Mouse (Mus musculus): ENCODE data around the gene Etfa.

The Etfa gene

GRCm38 (mm10) chr9:55512027-55512543 is at the start of gene Etfa:
Gene Etfa, minus strand, starts transcription at chr9:55512243.
- DNase-seq (ENCODE audit: low spot score): peak; percentile 98

- DNase-seq (ENCODE audit: low spot score): no peak
These were observed 48.9 kb upstream of the Etfa start for GRCm38 (mm10) chr9:55560960-55561359.

GRCm38 (mm10) chr9:55554986-55555385 is 42.9 kb upstream of the Etfa start:
- no peak for DNase-seq (ENCODE audit: low spot score)

- DNase-seq (ENCODE audit: low spot score): peak; percentile 48
These were observed 37.4 kb upstream of the Etfa start for GRCm38 (mm10) chr9:55549302-55549890.

GRCm38 (mm10) chr9:55548871-55549270 is 36.8 kb upstream of the Etfa start:
- DNase-seq (ENCODE audit: low spot score): no peak

- peak; percentile 69 for DNase-seq (ENCODE audit: low spot score)
These were observed 34.4 kb upstream of the Etfa start for GRCm38 (mm10) chr9:55546176-55547010.

GRCm38 (mm10) chr9:55545556-55546175 is 33.6 kb upstream of the Etfa start:
- peak; percentile 9 for DNase-seq (ENCODE audit: low spot score)

- DNase-seq (ENCODE audit: low spot score): peak; percentile 59
These were observed 33.0 kb upstream of the Etfa start for GRCm38 (mm10) chr9:55544861-55545555.

- peak; percentile 77 for DNase-seq (ENCODE audit: low spot score)
These were observed 31.8 kb upstream of the Etfa start for GRCm38 (mm10) chr9:55543703-55544401.

- peak; percentile 38 for DNase-seq (ENCODE audit: low spot score)
These were observed 31.3 kb upstream of the Etfa start for GRCm38 (mm10) chr9:55543336-55543702.

- peak; percentile 42 for DNase-seq (ENCODE audit: low spot score)
These were observed 30.6 kb upstream of the Etfa start for GRCm38 (mm10) chr9:55542366-55543325.

- peak; percentile 54 for DNase-seq (ENCODE audit: low spot score)
These were observed 29.8 kb upstream of the Etfa start for GRCm38 (mm10) chr9:55541681-55542365.

GRCm38 (mm10) chr9:55540888-55541287 is 28.8 kb upstream of the Etfa start:
- peak; percentile 95 for DNase-seq (ENCODE audit: low spot score)

GRCm38 (mm10) chr9:55540391-55540770 is 28.3 kb upstream of the Etfa start:
- no peak for DNase-seq (ENCODE audit: low spot score)

- DNase-seq (ENCODE audit: low spot score): peak; percentile 59
These were observed 27.8 kb upstream of the Etfa start for GRCm38 (mm10) chr9:55539661-55540390.

GRCm38 (mm10) chr9:55539006-55539405 is 27.0 kb upstream of the Etfa start:
- no peak for DNase-seq (ENCODE audit: low spot score)

GRCm38 (mm10) chr9:55538377-55538776 is 26.3 kb upstream of the Etfa start, which contains the start of gene Isl2:
Gene Isl2, plus strand, starts transcription at chr9:55538672.
- DNase-seq (ENCODE audit: low spot score): no peak

GRCm38 (mm10) chr9:55535907-55536306 is 23.9 kb upstream of the Etfa start:
- peak; percentile 74 for DNase-seq (ENCODE audit: low spot score)

GRCm38 (mm10) chr9:55525716-55526115 is 13.7 kb upstream of the Etfa start:
- DNase-seq (ENCODE audit: low spot score): no peak

All from embryo, embryonic 10 days (tissue).